Mouse (Mus musculus): Measurements from ENCODE around the gene Psenen. TPM values are rescaled to one million over a fixed set of nuclear protein-coding genes. Genes with fewer than 3 reads are reported as not detected.

Psenen gene
- total RNA-seq, 2 experiments from 2014 or later, result 89.3 to 91.7 TPM

DNA sequence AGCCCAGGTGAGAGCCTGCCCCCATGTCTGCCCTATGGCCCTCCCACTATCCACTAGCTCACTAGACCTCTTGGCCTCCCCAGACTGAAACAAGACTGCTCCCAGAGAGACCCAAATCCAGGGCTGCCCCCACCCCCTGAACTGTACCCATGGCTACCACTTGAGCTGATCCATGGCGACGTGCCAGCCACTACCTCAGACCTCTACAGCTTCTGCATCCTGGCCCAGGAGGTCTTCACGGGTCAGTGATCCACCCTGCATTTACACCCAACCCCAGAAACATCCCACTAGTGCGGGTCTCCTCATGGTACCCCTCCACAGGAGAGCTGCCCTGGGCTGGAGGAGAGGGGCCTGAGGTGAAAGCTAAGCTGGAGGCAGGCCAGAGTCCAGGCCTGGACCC lies 43.0 kb downstream of the Psenen start:
- no peak for DNase-seq (ENCODE audit: low spot score in 2 of 2)

DNA sequence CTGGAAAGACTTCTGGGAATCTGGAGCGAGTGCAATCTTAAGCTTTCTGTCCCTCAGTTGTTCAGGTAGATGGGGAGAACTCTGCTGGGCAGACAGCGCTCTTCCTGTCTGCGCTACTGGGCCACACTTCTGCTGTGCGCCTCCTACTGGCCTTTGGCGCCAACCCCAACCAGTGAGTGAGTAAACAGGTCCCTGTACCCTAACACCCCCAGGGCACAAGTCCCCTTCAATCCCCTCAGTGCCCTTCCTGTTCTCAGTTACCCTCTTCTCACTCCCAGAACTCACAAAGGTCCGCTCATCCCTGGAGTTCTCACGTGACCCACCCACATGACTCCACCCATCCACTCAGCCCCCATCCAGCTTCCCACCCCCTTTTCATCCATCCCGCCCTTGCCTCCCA lies 45.1 kb downstream of the Psenen start:
- no peak for DNase-seq (ENCODE audit: low spot score in 2 of 2)

DNA sequence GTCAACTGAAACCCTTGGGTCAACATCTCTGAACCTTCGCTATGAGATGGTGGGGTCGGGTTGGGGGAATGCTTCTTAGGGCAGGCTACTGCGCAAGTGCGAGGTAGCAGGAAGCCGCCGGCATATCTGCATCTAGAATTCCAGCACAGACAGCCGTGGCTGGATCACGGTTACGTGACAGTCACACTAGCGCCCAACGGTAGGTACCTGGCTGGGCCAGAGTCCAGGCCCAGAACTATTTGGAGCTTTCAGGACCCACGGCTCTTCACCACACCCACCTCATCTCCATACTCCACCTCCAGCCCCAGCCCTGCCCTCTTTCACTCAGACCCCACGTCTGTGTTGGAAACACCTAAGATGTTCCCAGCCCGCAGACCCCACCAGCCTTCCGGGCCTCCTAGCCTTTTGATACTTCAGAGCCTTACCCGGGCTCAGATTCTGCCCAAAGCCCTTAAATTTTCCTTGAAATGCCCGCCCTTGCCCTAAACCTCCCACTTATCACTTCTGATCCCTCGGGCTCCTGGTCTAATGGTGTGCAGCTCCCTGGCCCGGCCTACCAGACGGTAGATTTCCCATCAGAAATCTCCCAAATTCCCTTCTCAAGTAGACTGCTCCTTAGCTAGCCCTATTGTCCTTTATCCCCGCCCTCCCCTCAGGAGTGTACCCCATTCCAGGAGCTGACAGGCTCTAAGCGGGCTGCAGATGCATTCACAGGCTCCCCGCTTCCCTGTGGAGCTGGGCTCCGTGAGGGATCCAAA lies 48.2 kb downstream of the Psenen start:
- DNase-seq (ENCODE audit: low spot score in 2 of 2), result no peak

Small RNA genes lying within 50 kb of the gene (microRNA-seq; reads per million reads assigned to microRNA genes)
- 0 reads per million in 2 experiments for gene Gm38670
- 0.25 to 0.98 reads per million in 2 experiments for gene Mir3569

Other genes with a start within 250 kb of the Psenen start
- gene Syne4, start 248.8 kb downstream of the Psenen start, total RNA-seq (2021), result 10 to 100 TPM; 10.5 to 10.9 TPM
- under 1 TPM; 0.30 to 0.43 TPM for gene E130208F15Rik, start 241.9 kb downstream of the Psenen start, total RNA-seq (2021)
- gene Sdhaf1, start 239.7 kb downstream of the Psenen start, total RNA-seq (2021), result 1 to 10 TPM; 6.3 to 6.6 TPM
- 10 to 100 TPM; 29.9 to 32.6 TPM for gene Lrfn3, start 200.9 kb downstream of the Psenen start, total RNA-seq (2021)
- gene Tyrobp, start 149.9 kb downstream of the Psenen start, total RNA-seq (2021), result 10 to 100 TPM; 29.7 to 34.3 TPM
- gene Hcst, start 143.8 kb downstream of the Psenen start, total RNA-seq (2021), result under 1 TPM in 1 of 2 experiments, not detected in 1; 0.99 TPM
- gene Nfkbid, start 141.9 kb downstream of the Psenen start, total RNA-seq (2021), result 1 to 10 TPM; 3.0 to 4.2 TPM
- gene Aplp1, start 118.1 kb downstream of the Psenen start, total RNA-seq (2021), result 1,000 to 10,000 TPM; 1,425 to 1,440 TPM
- gene Kirrel2, start 105.9 kb downstream of the Psenen start, total RNA-seq (2021), result 10 to 100 TPM; 11.9 to 17.4 TPM
- 1 to 10 TPM in 1 of 2 experiments, under 1 TPM in 1; 0.96 to 1.8 TPM for gene Nphs1, start 105.3 kb downstream of the Psenen start, total RNA-seq (2021)
- not detected for gene Prodh2, start 70.0 kb downstream of the Psenen start, total RNA-seq (2021)
- gene Arhgap33, start 28.6 kb downstream of the Psenen start, total RNA-seq (2021), result 100 to 1,000 TPM in 1 of 2 experiments, 10 to 100 TPM in 1; 97.4 to 108 TPM
- gene Hspb6, start 11.4 kb downstream of the Psenen start, total RNA-seq (2021), result 1 to 10 TPM; 2.6 to 2.9 TPM
- 1 to 10 TPM; 4.4 to 5.2 TPM for gene Proser3, start 11.3 kb downstream of the Psenen start, total RNA-seq (2021)
- 10 to 100 TPM; 40.8 to 43.2 TPM for gene Lin37, start 3.8 kb downstream of the Psenen start, total RNA-seq (2021)
- 10 to 100 TPM; 74.6 to 75.2 TPM for gene U2af1l4, start 326 bp downstream of the Psenen start, total RNA-seq (2021)
- 1 to 10 TPM; 9.1 to 9.2 TPM for gene Gm49396, start 283 bp downstream of the Psenen start, total RNA-seq (2021)
- gene Igflr1, start 1.8 kb upstream of the Psenen start, total RNA-seq (2021), result 1 to 10 TPM; 4.9 to 6.4 TPM
- gene Kmt2b, start 25.1 kb upstream of the Psenen start, total RNA-seq (2021), result 10 to 100 TPM; 45.3 to 47.8 TPM
- not detected for gene Zbtb32, start 35.3 kb upstream of the Psenen start, total RNA-seq (2021)
- gene Upk1a, start 49.2 kb upstream of the Psenen start, total RNA-seq (2021), result under 1 TPM; 0.38 to 0.45 TPM
- gene Cox6b1, start 62.5 kb upstream of the Psenen start, total RNA-seq (2021), result 100 to 1,000 TPM; 599 to 606 TPM
- not detected for gene Etv2, start 72.2 kb upstream of the Psenen start, total RNA-seq (2021)
- 10 to 100 TPM; 79.0 to 82.6 TPM for gene Rbm42, start 86.7 kb upstream of the Psenen start, total RNA-seq (2021)
- gene Haus5, start 101.4 kb upstream of the Psenen start, total RNA-seq (2021), result 1 to 10 TPM; 4.6 to 5.4 TPM
- not detected for gene Pmis2, start 108.0 kb upstream of the Psenen start, total RNA-seq (2021)
- gene 2200002J24Rik, start 135.3 kb upstream of the Psenen start, total RNA-seq (2021), result not detected
- under 1 TPM; 0.22 to 0.36 TPM for gene Atp4a, start 148.6 kb upstream of the Psenen start, total RNA-seq (2021)
- gene Tmem147, start 165.9 kb upstream of the Psenen start, total RNA-seq (2021), result 100 to 1,000 TPM; 109 TPM
- not detected for gene Gapdhs, start 180.1 kb upstream of the Psenen start, total RNA-seq (2021)
- 10 to 100 TPM in 1 of 2 experiments, 1 to 10 TPM in 1; 6.9 to 10.1 TPM for gene Sbsn, start 187.8 kb upstream of the Psenen start, total RNA-seq (2021)
- 1 to 10 TPM; 1.1 to 1.8 TPM for gene Dmkn, start 200.1 kb upstream of the Psenen start, total RNA-seq (2021)
- gene Krtdap, start 224.3 kb upstream of the Psenen start, total RNA-seq (2021), result not detected